17 mouse cellular contexts compared by ENCODE assay signal in genomic region chr10:94014200-94014599, GRCm38 (mm10). TPM values are rescaled to one million over a fixed set of nuclear protein-coding genes. Genes with fewer than 3 reads are reported as not detected.
DNase-seq lines count a peak whose midpoint lies in the region; ATAC-seq lines count a peak whose summit lies in the region.
"Had no signal": no experiment of that assay in that cellular context is flagged by ENCODE, and none has a peak within 500 bp of the region (broad histone marks: within the 10 kb centered on the region; RNA-seq: fewer than 3 reads in every experiment).

No protein-coding gene starts in this region.

- peak; percentile 67 for ATAC-seq in frontal cortex, adult (ENCODE audit: low TSS enrichment)
- ATAC-seq in granulocyte monocyte progenitor cell, adult 5-6 weeks (replicated peaks; ENCODE audit: poor library complexity, severe bottlenecking): no peak
- ATAC-seq: activated CD4-positive, CD25-positive, alpha-beta regulatory T cell, adult 4 months; midbrain, embryonic 16.5 days had no signal

- no peak for DNase-seq in frontal cortex, postnatal 10 days (ENCODE audit: low spot score in 2 of 2)
- DNase-seq in 3T3-L1 (ENCODE audit: low read depth, low spot score): peak; percentile 41
- peak; percentile 47 for DNase-seq in brain, adult 2 months (ENCODE audit: low read depth, low spot score)
- peak; percentile 45 for DNase-seq in kidney, postnatal 10 days
- DNase-seq in cerebellum, postnatal 36 days: no peak
- DNase-seq in layer of hippocampus, adult 8-10 months (ENCODE audit: low spot score in 2 of 2): no peak
- DNase-seq: adrenal gland, postnatal 36 days; B cell, adult 2 months; cerebellum, postnatal 10 days; gastrocnemius, postnatal 14 days; heart, postnatal 14 days; left cerebral cortex, postnatal 4 days; liver, embryonic 13.5 days had no signal

RNA-seq across cellular contexts. Expression of gene Vezt, which starts 21.4 kb away (rescaled TPM):
- 10 to 100 TPM; 58.6 to 84.9 (median 69.7) TPM for total RNA-seq in layer of hippocampus, adult 8-10 months (2022)
- 10.4 TPM in 2 replicates for total RNA-seq in granulocyte monocyte progenitor cell, adult 5-6 weeks (2014; fragmentation: Nextera tagmentation)
- total RNA-seq in granulocyte monocyte progenitor cell, adult 5-6 weeks (2017): 6.5 and 8.4 TPM in 2 replicates

RNA-seq across cellular contexts. Expression of gene Fgd6, which starts 21.6 kb away (rescaled TPM):
- 10 to 100 TPM in 2 of 4 experiments, 1 to 10 TPM in 2; 7.7 to 12.2 (median 10.2) TPM for total RNA-seq in layer of hippocampus, adult 8-10 months (2022)
- 0.77 and 1.8 TPM in 2 replicates for total RNA-seq in granulocyte monocyte progenitor cell, adult 5-6 weeks (2014; fragmentation: Nextera tagmentation)
- total RNA-seq in granulocyte monocyte progenitor cell, adult 5-6 weeks (2017): 0.05 and 0.22 TPM in 2 replicates

Comparison
In these comparisons a context has a peak if more than half of its experiments do, and no peak if none do; other contexts are left out.
1. DNase-seq: peak in 3T3-L1 (single experiment), brain, adult 2 months (single experiment) and kidney, postnatal 10 days (single experiment); none in frontal cortex, postnatal 10 days (0 of 2), cerebellum, postnatal 36 days (0 of 2) and layer of hippocampus, adult 8-10 months (0 of 2).
2. RNA of gene Vezt, which starts 21.4 kb away (total RNA-seq): 58.6 to 84.9 TPM in layer of hippocampus, adult 8-10 months; 6.5 to 10.4 TPM in granulocyte monocyte progenitor cell, adult 5-6 weeks; every median in the first group is over 4 times any median in the second.